Mouse (Mus musculus) adrenal gland, adult 18-20 months (tissue): ENCODE results near the gene Fan1. TPM values are rescaled to one million over a fixed set of nuclear protein-coding genes. Genes with fewer than 3 reads are reported as not detected.
A peak's percentile ranks its signal among the peaks of the same experiment; 100 is the strongest.

ENCODE experiments used
- DNase-seq, 2 experiments: peaks; one replicate each; pipeline ENCODE4 v3.0.0; 2021 to 2022; ENCODE audit warnings: low spot score in 2 of 2
- long read RNA-seq, 2 experiments: library from polyadenylated mRNA; stranded (forward); transcript quantifications; one replicate each; pipeline ENCODE4 v2.0.0; 2021
- total RNA-seq, 2 experiments: library from RNA; stranded (reverse); gene quantifications; 1 replicate in 1 of 2; 2 replicates in 1 of 2; pipeline ENCODE4 v1.2.3; 2021

Fan1 gene
- 1 to 10 TPM; 5.5 to 5.8 TPM for total RNA-seq
- long read RNA-seq, experiment 1, partial matches to known transcripts: 0 of 1 reads
- long read RNA-seq, experiment 1, other reads (novel, unspliced or antisense): 0 of 1 reads
- long read RNA-seq, experiment 2, partial matches to known transcripts: 1 of 1 reads
- long read RNA-seq, experiment 2, other reads (novel, unspliced or antisense): 0 of 1 reads

DNA sequence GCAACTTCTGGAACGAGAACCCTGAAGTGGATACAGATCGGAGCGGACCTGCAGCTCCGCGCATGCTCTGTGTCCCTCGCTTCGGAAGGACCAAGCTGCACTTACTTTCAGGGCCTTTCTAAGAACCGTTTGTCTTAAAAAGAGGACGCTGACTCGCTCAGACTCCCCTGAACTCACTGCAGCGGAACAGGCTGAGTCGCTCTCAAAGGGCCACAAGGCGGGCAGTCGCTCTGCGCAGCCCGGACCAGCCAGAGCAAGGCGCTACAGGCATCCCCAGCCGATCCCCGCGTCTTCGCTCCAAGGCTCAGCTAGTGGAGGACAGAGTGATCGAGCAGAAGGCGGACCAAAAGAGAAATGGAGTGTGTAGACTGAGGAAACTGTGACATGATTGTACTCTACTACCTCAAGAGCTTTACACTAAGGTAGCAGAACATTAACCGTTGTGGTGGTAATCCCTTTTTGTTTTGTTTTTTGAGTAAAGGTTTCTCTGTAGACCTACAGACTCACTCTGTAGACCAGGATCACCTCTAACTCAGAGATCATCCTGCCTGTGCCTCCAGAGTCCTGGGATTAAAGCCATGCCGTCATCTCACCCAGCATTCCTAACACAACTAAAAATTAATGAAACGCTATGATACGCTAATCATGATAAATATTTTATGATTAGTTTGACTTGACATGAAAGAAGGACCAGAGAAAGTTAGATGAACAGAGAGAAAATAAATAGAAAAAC is at the start of gene Fan1:
Fan1 (minus strand) TSS at position 266 of the 733 bp plus-strand sequence.
- peak; percentile 80 to 82 for DNase-seq

DNA sequence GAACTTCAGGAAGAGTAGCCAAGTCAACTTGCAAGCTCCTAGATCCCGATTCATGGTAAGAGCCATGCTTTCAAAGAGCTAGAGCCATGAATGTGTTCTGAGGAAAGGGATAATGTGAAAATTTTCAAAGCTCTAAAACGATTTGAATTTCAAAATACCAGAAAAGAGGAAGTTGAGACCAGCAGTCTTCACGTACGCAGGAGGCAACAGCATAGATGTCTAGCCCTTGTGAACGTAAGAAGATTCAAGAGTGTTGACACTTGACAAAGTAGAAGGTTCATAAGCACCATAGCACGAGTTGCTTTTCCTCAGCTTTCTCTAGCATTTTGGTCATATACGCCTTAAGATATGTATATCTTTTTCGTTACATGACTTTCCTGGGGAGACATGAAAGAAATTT is 30.1 kb upstream of the Fan1 start:
- DNase-seq: no peak

DNA sequence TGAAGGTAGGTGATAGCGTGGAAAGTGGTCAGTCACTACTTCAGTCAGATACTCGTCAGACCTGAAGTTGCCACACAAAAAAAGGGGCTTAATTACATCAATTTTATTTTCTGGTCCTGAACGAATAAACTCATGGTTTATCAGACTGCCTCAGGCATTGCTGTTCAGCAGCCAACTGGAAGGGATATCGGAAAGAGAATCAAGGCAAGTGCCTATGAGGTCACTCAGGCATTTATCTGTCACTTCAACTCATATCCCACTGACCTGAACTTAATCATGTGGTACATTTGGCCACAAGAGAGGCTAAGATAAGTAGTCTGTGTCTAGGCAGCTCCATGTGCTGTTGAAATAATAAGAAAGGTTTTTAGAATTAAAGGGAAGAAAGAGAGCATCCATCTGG is 28.6 kb upstream of the Fan1 start:
- DNase-seq: no peak

DNA sequence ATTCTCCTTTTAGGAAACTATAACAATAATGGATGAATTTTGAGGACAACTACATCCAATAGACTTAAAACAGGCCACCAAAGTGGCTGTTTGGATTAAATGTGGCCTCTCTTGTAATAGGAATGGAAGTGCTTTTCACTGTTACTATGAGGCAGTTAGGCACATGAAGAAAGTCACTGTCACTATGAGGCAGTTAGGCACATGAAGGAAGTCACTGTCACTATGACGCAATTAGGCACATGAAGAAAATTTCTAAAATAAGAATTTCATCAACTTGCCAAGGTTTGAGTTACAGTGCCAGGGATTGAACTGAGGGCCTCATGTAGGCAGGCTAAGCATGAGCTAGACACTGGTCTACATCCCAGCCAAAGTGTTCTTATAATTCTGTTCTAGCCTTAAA is 26.8 kb upstream of the Fan1 start:
- DNase-seq: no peak

DNA sequence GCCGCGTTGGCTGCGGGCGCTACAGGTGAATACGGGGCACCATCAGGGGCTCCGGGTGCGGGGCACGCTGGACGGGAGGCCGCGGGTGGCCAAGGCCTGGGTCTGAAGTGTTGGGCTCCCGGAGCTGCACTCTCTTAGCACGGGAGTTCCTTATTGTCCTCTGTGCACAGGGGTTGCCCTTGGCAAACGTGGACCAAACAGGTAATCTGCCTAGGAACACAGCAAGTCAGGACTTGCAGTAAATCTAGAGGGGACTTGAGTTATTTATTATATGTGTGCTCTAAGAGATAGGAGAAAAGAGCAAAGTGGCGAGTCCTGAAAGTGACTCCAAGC is 18.9 kb upstream of the Fan1 start:
- no peak for DNase-seq

DNA sequence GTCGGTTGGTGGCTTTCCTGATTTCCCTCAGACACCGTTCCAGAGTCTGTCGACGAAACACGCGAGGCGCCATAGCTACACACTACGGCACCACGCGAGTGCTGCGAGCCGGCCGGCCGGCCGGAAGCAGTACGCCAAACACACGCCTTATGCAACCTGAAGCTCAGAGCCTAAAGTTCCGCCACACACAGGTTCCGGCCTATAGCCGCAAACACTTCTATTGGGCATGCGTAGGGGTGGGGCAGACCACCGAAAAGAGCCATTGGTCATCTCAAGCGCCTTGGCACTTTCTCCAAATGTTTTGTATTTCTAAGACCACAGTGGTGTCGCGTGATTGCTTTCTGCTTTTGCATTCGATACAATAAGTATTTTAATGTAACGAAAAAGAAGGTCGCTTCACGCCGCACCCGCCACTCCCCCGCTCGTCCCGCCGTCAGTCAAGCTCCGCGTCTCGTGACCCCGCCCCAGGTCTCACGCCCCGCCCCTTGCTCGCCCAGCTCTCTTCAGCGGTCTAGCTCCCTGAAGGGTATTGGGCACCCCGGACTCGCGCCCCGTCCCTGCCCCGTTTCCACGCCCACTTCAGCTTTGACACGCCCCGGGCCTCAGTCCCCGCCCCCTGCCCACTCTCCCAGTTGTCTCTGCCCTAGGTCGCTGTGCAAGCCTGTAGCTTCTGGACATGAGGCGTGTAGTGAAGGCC is 18.4 kb upstream of the Fan1 start, which contains the start of the genes Mphosph10 and Mcee:
Mphosph10 (minus strand) TSS at position 147 of the 697 bp plus-strand sequence.
Mcee (plus strand) TSS at position 486 of the 697 bp plus-strand sequence.
- peak; percentile 98 for DNase-seq

DNA sequence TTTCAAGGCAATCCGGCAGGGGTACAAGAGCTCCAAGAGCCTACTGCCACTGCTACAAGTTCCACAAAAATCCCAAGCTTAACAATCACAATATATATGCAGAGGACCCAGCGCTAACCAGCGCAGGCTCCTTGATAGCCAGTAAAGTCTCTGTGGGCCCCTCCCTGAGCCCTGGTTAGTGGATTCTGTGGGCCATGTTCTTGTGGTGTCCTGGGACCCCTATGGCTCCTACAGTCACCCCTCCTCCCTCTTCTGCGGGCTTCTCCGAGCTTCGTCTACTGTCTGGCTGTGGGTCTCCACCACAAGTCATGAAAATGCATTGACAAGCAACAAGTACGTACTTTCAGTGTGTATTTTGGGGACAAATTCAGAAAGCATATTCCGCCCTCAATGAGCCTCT is 17.6 kb upstream of the Fan1 start:
- DNase-seq: no peak

DNA sequence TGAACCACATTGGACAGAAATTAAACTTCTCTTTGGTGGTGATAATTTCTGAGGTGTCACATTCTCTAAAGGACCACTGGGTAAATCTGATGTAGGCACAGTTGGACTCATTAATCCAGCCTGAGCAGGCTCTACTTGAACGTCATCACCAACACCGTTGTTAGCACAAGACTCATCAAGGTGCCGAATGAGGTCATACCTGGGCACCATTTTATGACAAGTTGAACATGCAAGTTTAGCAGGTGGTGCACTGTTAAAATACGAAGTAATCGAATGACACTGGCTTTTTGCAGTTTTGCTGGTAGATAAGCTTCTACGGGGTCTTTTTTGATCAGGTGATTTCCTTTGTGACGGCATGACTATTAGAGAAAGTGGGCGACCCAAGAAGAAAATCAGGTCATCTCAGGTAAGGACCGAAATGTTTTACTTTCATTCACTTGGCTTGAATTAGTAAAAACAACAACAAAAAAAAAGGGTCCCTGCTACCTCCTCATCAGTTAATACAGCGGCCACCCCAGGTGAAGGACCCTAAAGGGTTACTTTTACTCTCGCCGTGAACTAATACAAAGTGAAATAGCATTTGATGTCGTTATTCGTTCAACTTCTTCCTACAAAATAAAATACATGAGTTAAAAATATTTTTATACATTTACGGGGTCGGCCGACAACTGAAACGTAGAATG is 607 bp downstream of the Fan1 start:
- DNase-seq: no peak

DNA sequence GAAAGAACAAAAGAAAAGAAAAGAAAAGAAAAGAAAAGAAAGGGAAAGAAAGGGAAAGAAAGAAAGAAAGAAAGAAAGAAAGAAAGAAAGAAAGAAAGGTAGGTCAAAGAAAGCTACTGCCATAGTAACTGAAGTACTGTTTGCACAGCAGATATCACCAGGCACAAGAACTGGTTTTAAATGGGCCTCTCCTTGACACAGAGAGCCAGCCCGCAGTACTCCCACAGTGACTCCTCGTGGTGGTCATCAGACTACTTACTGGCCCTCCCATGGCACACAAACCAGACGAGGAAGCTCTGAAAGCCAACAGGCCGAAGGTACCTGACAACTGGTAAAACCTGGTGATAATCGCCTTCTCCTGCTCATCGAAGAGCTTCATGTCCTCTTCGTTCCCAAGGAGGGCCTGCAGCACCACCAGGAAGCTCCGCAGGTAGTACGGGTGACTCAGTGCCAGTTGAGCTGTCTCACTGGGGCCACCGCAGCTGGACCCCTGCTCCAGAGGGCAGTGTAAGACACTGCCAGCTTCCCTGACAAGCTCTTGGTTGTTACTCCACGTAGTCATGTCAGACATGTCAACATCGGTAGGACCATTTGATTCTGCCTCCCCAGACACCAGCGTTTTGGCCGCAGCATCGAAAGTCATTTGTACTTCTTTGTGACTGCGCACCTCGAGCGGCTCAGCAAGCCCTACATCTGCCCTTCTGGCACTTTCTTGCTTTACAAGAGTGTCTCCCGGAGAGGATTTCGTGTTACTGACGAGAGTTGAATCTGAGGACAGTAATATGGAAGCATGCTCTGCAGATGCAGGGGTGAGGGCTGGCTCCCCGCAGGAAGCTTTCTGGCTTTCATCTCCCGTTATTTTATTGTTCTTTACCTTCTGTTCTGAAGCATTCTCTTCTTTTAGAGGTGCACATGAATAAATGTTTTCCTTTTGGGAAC is 1.7 kb downstream of the Fan1 start:
- no peak for DNase-seq

DNA sequence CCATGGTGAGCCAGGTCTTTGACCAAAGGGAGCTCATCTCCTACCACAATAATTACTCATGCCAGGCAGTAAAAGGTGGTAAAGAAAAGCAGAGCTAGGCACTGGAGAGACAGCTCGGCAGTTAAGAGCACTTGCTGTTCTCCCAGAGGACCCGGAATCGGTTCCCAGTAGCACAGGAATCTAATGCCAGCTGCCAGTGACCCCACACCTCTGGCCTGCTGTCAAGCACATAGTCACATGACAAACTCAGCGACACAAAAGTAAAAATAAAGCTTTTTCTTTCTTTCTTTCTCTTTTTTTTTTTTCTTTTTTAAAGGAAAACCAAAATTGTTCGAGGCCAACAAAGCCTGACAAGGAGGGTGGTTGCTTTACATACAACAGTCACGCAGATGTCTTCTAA is 4.1 kb downstream of the Fan1 start:
- DNase-seq: no peak

DNA sequence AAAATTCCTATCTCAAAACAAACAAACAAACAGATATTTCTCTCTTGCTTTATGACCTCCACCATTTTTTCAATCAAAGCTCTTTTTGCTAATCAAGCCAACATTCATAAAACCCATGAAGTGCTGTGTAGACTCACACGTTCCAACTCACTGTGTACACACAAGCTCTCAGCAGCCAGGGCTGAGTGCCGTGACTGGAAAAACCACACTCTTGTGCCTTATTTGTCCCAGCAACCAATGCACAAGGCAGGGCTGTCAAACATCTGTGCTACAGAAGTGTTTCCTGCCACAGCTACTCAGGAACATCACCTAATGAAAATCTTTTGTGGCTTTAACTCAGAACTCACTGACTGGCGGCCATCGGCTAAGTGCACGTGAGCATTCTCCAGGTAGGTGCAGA is 8.0 kb downstream of the Fan1 start:
- DNase-seq: no peak

DNA sequence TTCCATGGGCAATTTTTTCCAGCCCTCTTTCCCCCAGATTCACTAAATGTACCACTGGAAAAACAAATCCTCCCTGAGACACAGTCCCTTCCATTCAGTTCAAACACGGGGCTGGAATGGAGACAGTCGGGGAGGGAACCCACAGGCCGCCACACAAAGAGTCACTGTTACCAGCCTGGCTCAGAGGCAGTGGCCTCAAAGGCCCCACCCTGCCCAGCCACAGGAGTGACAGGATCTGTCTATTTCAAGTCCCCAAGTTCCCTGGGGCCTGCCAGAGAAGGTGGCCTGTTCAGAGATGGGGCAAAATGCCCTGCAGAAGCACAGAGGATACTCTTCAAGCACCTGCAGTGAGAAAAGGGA is 13.3 kb downstream of the Fan1 start:
- no peak for DNase-seq

DNA sequence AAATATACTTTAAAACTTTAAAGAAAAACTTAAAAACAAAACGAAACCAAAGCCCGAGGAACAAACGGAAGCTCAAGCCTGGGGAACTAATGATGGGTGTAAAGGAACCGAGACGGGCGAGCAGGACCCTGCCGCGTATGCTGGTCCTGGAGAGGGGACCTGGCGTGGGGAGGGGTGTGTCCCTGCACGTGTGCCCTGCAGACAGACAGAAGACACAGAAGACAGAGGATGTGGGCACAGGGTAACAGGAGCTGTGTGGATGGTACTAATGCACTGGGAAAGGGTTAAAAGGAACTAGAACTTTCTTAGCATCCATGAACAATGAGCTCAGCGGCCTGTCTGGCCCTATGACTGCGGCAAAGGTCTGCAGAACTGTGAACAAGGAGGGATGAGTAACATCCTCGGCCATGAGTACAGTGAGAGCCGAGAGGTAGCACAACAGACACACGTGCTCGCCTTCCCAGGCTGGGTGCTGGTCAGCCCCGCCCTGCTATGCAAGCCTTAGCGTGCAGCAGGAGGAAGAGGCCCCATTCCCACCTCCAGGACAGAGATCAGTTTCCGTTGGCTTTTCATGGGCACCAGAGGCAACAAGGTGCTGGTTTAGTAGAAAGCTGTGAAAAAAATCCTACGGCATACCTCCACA is 13.8 kb downstream of the Fan1 start:
- DNase-seq: no peak

DNA sequence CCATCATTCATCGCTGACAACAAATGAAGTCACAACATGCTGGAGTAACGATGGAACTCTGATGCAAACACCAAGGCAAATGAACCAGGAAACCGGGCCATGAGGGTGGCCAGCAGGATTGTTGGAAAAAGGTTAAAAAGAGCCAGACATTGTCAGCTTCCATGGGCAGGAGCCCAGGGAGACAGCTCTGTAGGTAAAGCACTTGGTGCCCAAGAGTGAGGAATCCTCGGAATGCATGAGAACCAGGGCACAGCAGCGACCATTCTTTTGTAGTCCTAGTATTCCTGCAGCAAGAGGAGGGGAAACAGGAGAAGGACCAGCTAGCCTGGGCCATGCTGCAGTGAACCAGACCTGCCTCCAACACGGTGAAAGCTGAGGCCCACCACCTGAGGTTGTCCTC is 15.2 kb downstream of the Fan1 start:
- DNase-seq: no peak

DNA sequence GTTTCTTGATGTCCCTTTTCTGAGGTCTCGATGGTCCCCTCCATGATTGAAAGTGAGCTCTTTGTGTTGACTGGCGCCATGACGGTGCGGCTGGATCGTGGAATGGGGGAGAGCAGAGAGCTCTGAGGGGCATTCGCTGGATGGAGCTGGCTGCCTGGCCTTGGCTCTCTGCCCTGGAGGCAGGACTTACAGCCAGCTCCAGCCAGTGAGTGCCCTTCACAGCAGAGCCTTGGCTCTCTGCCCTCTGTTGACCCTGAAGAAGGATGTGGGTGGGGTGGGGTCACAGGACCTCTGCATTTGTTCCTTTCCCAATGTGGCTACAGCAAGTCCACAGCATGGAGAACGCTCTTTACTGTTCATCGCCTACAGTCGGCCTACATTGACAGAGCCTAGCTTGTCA is 16.5 kb downstream of the Fan1 start:
- peak; percentile 51 to 65 for DNase-seq

DNA sequence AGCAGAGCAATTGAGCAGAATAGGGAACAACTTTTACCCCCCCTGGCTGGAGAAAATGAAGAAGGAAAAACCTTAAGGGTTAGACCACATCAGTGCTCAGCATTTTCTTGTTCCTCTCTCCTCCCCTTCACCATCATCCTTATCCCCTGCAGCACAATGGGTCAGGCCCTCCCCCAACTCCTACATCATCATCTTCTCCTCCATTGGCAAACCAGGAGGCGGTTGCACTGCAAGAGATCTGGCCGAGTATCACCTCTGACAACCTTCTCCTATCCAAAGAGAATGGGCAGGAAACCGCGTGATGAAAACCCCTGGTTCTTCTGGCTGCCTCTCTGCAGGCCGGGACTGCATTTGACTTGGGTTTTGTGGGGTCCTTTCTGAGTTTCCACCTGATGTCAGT is 17.2 kb downstream of the Fan1 start:
- no peak for DNase-seq

DNA sequence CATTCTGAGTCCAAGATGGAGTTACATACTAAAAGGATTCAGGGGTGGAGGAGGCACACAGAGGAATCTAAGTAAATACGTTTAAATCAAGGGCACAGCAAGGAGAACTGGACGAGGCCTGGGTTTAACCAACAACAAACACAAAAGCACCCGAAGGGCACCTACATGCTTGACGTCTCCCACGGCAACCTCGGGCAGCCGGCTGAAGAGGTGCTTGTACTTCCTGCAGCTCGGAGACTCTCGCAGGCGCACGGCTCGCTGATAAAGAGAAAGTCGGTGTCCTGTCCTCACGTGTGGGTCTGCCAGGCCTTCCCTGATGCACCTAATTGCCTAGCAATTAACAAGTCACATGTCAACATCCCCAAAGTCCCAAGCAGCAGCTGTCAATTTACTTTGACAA is 19.7 kb downstream of the Fan1 start:
- no peak for DNase-seq

DNA sequence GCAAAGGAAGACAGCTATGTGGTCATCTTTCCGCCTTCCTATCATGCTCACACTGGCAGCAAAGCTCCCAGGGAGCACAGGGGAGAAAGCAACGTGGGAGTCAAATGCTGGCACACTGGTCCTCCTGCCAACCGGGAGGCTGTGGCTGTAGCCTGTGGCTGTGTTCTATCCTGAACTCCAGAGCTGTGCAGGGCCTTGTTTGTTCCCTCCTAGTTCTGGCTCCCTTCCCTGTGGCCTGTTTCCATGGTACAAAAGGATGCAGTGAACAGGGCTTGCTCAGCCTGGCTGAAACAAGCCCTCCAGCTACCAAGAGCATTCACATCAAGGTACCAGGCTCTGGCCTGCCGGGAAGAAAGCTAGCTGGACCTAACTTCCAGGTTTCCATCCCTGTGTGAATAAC is 22.8 kb downstream of the Fan1 start:
- no peak for DNase-seq

DNA sequence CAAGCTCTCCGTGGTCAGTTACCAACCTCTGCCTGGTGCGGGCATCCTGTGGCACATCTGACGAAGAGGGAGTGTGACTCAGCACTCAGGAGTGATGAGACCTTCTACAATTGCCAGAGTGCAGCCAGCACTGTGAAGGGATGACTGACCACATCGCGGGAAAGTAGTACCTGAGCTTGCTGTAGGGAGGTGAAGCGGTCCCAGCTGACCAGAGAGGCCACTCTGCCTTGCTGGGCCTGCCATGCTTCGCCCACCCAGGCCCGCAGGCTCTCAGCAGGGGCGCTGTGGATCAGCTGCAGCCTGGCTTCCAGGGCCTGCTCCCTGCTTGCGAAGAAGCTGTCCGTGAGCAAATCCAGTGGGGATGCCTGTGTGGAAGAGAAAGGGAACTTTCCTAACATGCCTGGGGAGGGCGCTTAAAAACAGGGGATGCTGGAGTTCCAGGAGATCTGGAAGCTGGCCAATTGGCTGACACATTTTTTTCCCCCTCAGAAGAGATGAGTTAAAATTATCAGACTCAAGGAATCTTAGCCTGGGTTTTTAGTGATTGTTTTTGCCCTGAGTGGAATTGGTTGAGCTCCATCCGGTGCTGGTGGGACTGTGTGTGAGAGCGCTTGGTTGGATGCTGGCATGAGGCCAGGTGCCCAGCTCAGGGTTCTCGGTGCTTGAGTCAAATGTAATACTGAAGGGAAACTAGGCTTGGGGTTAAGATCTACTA is 24.6 kb downstream of the Fan1 start:
- no peak for DNase-seq

DNA sequence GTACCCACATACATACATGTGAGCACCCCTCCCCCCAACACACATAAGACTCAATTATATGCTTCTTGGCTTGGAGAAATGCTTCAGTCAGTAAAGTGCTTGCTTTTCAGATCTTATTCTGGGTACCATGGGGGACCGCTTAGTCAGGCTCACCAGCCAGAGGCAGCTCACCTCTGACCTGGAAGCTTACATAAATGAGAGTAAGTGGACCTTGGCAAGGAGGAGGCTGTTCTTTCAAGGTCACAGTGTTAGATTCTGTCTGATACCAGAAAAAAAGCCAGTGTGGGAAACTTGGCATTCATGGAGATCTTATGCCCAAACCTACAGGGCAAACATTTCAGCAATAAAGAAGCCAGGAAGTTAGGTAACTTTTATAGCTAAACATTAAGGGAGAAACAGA is 26.1 kb downstream of the Fan1 start:
- no peak for DNase-seq
